Mouse (Mus musculus): ENCODE measurements around the gene P2rx4. TPM values are rescaled to one million over a fixed set of nuclear protein-coding genes. Genes with fewer than 3 reads are reported as not detected.

P2rx4 gene
- polyA plus RNA-seq, 1 experiment from 2014 or later, result 24.7 TPM

DNA sequence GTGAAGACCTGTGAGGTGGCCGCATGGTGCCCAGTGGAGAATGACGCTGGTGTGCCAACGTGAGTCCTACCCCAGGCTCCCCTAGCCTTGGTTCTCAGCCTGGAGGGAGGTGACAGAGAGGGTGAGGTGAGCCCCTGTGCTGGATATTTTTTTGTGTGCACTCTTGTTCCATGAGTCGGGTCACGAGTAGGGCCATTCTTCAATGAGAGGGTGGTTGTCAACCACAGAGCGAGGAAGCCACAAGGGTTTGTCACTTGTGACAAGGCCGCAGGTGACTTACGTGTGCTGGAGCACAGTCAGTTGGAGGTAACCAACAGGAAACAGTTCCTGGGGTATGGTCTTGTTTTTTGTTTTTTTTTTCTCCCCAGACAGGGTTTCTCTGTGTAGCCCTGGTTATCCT, 11.8 kb downstream of the P2rx4 start:
- H3K36me3 ChIP-seq (ENCODE audit: control insufficient read depth, insufficient read depth, low read length), result no peaks in the 10 kb centered on the region
- no peak for ATAC-seq (ENCODE audit: low FRiP score, low TSS enrichment)
- no peak overlapping the region for H3K4me2 ChIP-seq (replicated peaks; ENCODE audit: low read depth)
- no peak overlapping the region for H3K4me3 ChIP-seq (ENCODE audit: low read depth, low read length)
- no peaks in the 10 kb centered on the region for H3K4me1 ChIP-seq (replicated peaks; ENCODE audit: control insufficient read depth, insufficient read depth)
- no peaks in the 10 kb centered on the region for H3K9me3 ChIP-seq (ENCODE audit: control insufficient read depth, low read length)
- DNase-seq (ENCODE audit: low spot score), result no peak
- no peak overlapping the region for H3K27ac ChIP-seq (replicated peaks)
- 93% methylated on average over 8 of the region's 8 CpGs for WGBS
- TF ChIP-seq CTCF (IDR thresholded peaks at IDR 0.05; ENCODE audit: low read depth), result no peak
- TF ChIP-seq EP300 (optimal IDR thresholded peaks at IDR 0.05), result no peak
- no peaks in the 10 kb centered on the region for H3K27me3 ChIP-seq (ENCODE audit: control insufficient read depth, insufficient read depth, low read length)
- no peak overlapping the region for H3K9ac ChIP-seq (ENCODE audit: low read length)

DNA sequence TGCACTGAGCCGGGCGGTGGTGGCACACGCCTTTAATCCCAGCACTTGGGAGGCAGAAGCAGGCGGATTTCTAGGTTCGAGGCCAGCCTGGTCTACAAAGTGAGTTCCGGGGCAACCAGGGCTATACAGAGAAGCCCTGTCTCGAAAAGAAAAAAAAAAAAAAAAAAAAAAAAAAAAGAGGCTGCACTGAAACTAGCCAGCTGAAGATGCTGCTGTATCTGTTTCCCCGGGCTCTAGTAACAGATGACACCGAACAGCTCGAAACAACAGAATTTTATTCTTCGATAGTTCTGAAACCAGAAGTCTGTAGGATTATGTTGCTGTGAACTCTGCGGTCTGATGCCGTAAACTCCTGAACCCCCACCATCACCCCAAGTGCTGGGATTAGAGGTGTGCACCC, 18.1 kb downstream of the P2rx4 start:
- no peaks in the 10 kb centered on the region; the same call in 1 of the 2 replicates for H3K36me3 ChIP-seq (ENCODE audit: control insufficient read depth, insufficient read depth, low read length)
- H3K4me2 ChIP-seq (replicated peaks; ENCODE audit: low read depth), result no peak overlapping the region
- 90% methylated on average over 13 of the region's 13 CpGs for WGBS
- no peaks in the 10 kb centered on the region; the same call in 1 of the 2 replicates for H3K27me3 ChIP-seq (ENCODE audit: control insufficient read depth, insufficient read depth, low read length)
- ATAC-seq (ENCODE audit: low FRiP score, low TSS enrichment) (no peak), DNase-seq (ENCODE audit: low spot score) (no peak)
- no peak overlapping the region for H3K9ac ChIP-seq (ENCODE audit: low read length)
- no peak overlapping the region for H3K4me3 ChIP-seq (ENCODE audit: low read depth, low read length)
- no peak overlapping the region for H3K27ac ChIP-seq (replicated peaks)
- no peaks in the 10 kb centered on the region for H3K9me3 ChIP-seq (ENCODE audit: control insufficient read depth, low read length)
- TF ChIP-seq CTCF (IDR thresholded peaks at IDR 0.05; ENCODE audit: low read depth) (no peak), EP300 (optimal IDR thresholded peaks at IDR 0.05) (no peak)
- 0 out of 2 replicates have a peak, but pooled peaks cover 2% of the 10 kb centered on the region for H3K4me1 ChIP-seq (replicated peaks; ENCODE audit: control insufficient read depth, insufficient read depth)

GRCm38 (mm10) chr5:122726068-122726467, 18.7 kb downstream of the P2rx4 start:
- ATAC-seq (ENCODE audit: low FRiP score, low TSS enrichment) (peak; percentile 55), DNase-seq (ENCODE audit: low spot score) (peak; percentile 69)
- WGBS, result 15% methylated on average over 7 of the region's 7 CpGs
- Histone ChIP-seq H3K9me3 (ENCODE audit: control insufficient read depth, low read length) (no peaks in the 10 kb centered on the region), H3K9ac (ENCODE audit: low read length) (no peak overlapping the region), H3K27me3 (ENCODE audit: control insufficient read depth, insufficient read depth, low read length) (no peaks in the 10 kb centered on the region; the same call in 1 of the 2 replicates), H3K27ac (replicated peaks) (no peak overlapping the region), H3K4me1 (replicated peaks; ENCODE audit: control insufficient read depth, insufficient read depth) (0 out of 2 replicates have a peak, but pooled peaks cover 2% of the 10 kb centered on the region), H3K4me2 (replicated peaks; ENCODE audit: low read depth) (no peak overlapping the region), H3K4me3 (ENCODE audit: low read depth, low read length) (no peak overlapping the region), H3K36me3 (ENCODE audit: control insufficient read depth, insufficient read depth, low read length) (no peaks in the 10 kb centered on the region; the same call in 1 of the 2 replicates)
- peak; percentile 88 for TF ChIP-seq CTCF (IDR thresholded peaks at IDR 0.05; ENCODE audit: low read depth)
- no peak for TF ChIP-seq EP300 (optimal IDR thresholded peaks at IDR 0.05)

DNA sequence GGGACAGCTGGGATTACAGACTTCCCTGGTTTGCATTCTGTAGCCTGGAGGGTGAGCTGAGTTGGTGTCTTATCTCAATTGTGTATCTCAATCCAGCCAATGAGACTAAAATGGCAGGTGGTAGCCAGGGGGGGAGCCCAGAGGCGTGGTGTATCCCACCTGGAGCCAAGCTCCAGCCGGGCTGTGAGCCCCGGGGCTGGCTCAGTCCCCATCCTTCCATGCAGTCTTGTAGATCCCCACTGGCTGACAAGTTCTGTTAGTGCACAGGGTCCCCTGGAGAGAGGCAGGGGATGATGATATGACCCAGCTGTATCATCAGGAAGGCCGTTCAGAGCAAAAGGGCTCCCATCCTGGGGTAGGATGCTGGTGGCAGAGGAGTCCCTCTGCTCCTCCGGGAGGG, 19.3 kb downstream of the P2rx4 start:
- 0 out of 2 replicates have a peak, but pooled peaks have one; percentile 16 for ATAC-seq (ENCODE audit: low FRiP score, low TSS enrichment)
- H3K27ac ChIP-seq (replicated peaks), result no peak overlapping the region
- H3K9ac ChIP-seq (ENCODE audit: low read length), result no peak overlapping the region
- 0 out of 2 replicates have a peak, but pooled peaks cover 2% of the 10 kb centered on the region for H3K4me1 ChIP-seq (replicated peaks; ENCODE audit: control insufficient read depth, insufficient read depth)
- TF ChIP-seq EP300 (optimal IDR thresholded peaks at IDR 0.05), result no peak
- TF ChIP-seq CTCF (IDR thresholded peaks at IDR 0.05; ENCODE audit: low read depth), result no peak
- H3K27me3 ChIP-seq (ENCODE audit: control insufficient read depth, insufficient read depth, low read length), result no peaks in the 10 kb centered on the region; the same call in 1 of the 2 replicates
- H3K4me3 ChIP-seq (ENCODE audit: low read depth, low read length), result no peak overlapping the region
- no peaks in the 10 kb centered on the region for H3K9me3 ChIP-seq (ENCODE audit: control insufficient read depth, low read length)
- 68% methylated on average over 5 of the region's 5 CpGs for WGBS
- H3K4me2 ChIP-seq (replicated peaks; ENCODE audit: low read depth), result no peak overlapping the region
- no peak for DNase-seq (ENCODE audit: low spot score)
- no peaks in the 10 kb centered on the region; the same call in 1 of the 2 replicates for H3K36me3 ChIP-seq (ENCODE audit: control insufficient read depth, insufficient read depth, low read length)

DNA sequence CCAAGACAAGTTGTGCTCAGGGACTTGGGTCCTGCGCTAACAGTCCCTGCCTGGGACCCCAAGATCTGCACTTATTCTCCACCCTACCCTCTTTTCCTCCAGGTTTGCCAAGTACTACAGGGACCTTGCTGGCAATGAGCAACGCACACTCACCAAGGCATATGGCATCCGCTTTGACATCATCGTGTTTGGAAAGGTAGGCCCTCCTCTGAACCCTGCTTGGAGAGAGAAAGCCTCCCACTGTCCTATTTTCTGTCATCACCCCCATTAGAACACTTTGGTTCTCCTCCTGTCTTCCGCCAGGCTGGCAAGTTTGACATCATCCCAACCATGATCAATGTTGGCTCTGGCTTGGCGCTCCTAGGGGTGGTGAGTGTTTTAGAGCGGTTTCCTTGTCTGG, 19.8 kb downstream of the P2rx4 start:
- 91% methylated on average over 7 of the region's 7 CpGs for WGBS

DNA sequence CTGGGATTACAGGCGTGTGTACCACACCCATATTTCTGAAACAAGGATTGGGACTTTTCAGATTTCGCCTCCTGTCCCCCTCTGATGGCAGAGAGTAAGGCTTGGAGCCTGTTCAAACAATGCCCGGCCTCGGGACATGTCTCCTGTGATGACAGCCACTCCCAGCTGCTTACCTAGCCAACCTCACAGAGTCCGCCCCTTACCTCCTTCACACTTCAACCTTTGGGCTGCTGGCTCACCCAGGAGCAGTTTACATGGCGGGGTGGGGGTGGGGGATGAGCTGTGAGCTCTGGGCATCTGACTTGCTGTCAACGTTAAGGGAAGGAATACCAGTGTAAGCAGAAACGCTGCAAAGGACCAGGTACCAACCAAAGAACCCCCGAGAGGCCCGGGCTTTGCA, 23.4 kb downstream of the P2rx4 start:
- H3K4me1 ChIP-seq (replicated peaks; ENCODE audit: control insufficient read depth, insufficient read depth), result 0 out of 2 replicates have a peak, but pooled peaks cover 2% of the 10 kb centered on the region
- TF ChIP-seq CTCF (IDR thresholded peaks at IDR 0.05; ENCODE audit: low read depth) (no peak), EP300 (optimal IDR thresholded peaks at IDR 0.05) (no peak)
- no peak overlapping the region for H3K9ac ChIP-seq (ENCODE audit: low read length)
- no peak overlapping the region for H3K4me2 ChIP-seq (replicated peaks; ENCODE audit: low read depth)
- H3K9me3 ChIP-seq (ENCODE audit: control insufficient read depth, low read length), result no peaks in the 10 kb centered on the region
- ATAC-seq (ENCODE audit: low FRiP score, low TSS enrichment) (no peak), DNase-seq (ENCODE audit: low spot score) (no peak)
- H3K4me3 ChIP-seq (ENCODE audit: low read depth, low read length), result no peak overlapping the region
- no peaks in the 10 kb centered on the region; the same call in 1 of the 2 replicates for H3K36me3 ChIP-seq (ENCODE audit: control insufficient read depth, insufficient read depth, low read length)
- WGBS, result 71% methylated on average over 10 of the region's 10 CpGs
- H3K27ac ChIP-seq (replicated peaks), result no peak overlapping the region
- H3K27me3 ChIP-seq (ENCODE audit: control insufficient read depth, insufficient read depth, low read length), result no peaks in the 10 kb centered on the region; the same call in 1 of the 2 replicates

More for the DNA sequence above, 19.8 kb downstream of the P2rx4 start:
- H3K4me2 ChIP-seq (replicated peaks; ENCODE audit: low read depth), result no peak overlapping the region
- H3K9ac ChIP-seq (ENCODE audit: low read length), result no peak overlapping the region
- DNase-seq (ENCODE audit: low spot score) (no peak), ATAC-seq (ENCODE audit: low FRiP score, low TSS enrichment) (no peak)
- H3K9me3 ChIP-seq (ENCODE audit: control insufficient read depth, low read length), result no peaks in the 10 kb centered on the region
- TF ChIP-seq CTCF (IDR thresholded peaks at IDR 0.05; ENCODE audit: low read depth), result no peak
- no peaks in the 10 kb centered on the region; the same call in 1 of the 2 replicates for H3K27me3 ChIP-seq (ENCODE audit: control insufficient read depth, insufficient read depth, low read length)
- H3K36me3 ChIP-seq (ENCODE audit: control insufficient read depth, insufficient read depth, low read length), result no peaks in the 10 kb centered on the region; the same call in 1 of the 2 replicates
- no peak overlapping the region for H3K27ac ChIP-seq (replicated peaks)
- 0 out of 2 replicates have a peak, but pooled peaks cover 2% of the 10 kb centered on the region for H3K4me1 ChIP-seq (replicated peaks; ENCODE audit: control insufficient read depth, insufficient read depth)
- H3K4me3 ChIP-seq (ENCODE audit: low read depth, low read length), result no peak overlapping the region
